Mouse (Mus musculus) E14TG2a.4 (cell line): ENCODE measurements around the gene Htra2.

Experiments used
- CTCF ChIP-seq: conservative IDR thresholded peaks from 2 replicates; pipeline ENCODE4 v1.5.1; 2014; ENCODE audit warnings: low read length
- NANOG ChIP-seq: IDR thresholded peaks from 2 replicates; pipeline ENCODE4 v1.6.1; 2014; ENCODE audit warnings: borderline replicate concordance, low read length, mixed read lengths
- POU5F1 ChIP-seq: IDR thresholded peaks from 2 replicates; pipeline ENCODE4 v1.6.1; 2014; ENCODE audit warnings: low read length, borderline replicate concordance

GRCm38 (mm10) chr6:83040601-83041000, 14.5 kb downstream of the Htra2 start:
- TF ChIP-seq CTCF (no peak), NANOG (no peak), POU5F1 (no peak)
